Mouse (Mus musculus): ENCODE data around the gene Fam57a.

Gene Fam57a

DNA sequence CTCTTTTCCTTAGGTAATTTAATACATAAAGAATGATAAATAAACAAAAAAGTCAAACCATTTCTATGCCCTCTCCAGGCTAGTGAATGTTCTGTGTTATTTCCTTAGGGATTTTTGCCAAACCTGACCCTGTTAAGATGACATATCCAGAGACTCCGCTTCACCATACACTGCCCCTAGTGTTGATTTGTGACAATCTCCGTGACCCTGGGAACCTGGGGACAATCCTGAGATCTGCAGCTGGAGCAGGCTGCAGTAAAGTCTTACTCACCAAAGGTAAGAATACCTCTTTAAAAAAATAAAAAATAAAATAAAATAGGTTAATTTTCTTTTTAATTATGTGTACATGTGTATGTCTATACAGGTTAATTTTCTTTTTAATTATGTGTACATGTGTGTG is 67.8 kb downstream of the Fam57a start:
- no peak for DNase-seq

DNA sequence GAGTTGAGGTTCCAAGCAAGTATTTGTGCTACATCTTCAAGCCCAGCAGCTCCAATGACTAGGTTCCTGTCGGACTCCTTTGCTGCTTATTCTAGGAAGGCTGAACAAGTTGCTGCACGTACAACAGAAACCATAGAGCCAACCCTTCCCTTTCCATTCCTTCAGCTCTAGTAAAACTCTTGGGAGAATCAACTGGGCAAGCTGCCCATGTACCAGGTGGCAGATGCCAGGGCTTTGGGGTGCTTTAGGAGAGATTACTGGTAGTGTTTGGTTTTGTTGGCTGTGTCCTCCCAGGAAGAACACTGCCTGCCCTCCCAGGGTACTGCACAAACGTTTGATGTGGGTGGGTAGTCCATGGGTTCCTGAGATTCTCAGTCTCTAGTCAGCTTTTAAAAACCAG is 72.6 kb downstream of the Fam57a start:
- no peak for DNase-seq

DNA sequence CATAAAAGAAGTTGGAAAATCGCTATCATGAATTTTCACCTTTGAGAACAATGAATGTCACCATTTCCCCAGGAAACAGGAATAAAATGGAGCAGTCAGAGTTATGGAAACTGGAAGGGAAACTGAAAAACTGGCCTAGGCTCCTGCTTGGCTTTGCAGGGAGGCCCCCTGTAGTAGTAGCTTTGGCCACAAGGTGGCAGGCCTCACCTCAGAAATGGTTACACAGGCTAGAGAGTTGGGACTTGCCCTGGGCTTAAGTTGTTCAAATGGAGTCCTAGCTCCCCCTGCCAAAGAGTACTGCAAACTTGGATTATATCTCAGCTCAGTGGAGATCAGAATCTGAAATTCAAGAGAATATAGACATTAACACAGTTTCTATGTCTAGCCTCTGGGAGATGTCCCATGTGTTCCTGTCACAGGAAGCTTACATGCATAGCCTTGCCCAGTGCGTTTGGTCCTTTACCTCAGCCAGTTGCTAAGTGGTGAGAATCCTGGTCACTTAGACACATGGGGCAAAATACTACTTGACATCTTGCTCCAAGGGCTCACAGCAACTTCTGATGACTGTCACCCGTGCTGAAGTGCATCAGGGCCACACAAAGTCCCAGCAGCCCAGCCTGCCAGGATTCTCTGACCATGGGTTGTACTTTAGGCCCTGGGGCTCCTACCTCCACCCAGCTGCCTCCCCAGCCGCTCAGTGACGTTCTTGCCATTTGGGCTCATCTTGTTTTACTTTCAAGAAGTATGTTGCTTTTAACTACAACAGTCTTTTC is 73.9 kb downstream of the Fam57a start:
- DNase-seq: peak; percentile 76

DNA sequence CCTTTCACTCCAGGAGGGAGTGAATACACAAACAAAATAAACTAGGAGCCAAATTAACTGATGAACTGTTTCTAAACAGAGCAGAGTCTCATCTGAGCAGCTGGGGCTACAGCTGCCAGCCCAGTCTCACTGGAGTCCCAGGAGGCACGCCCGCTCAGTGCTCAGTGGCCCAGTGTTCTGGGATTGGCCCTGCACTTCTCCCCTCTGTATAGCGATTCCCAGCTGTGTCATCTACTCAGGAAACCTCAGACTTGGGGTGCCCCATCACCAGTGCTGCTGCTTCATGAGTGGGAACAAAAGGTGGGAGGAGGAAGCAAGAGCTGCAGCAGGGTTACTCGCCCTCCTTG is 74.4 kb downstream of the Fam57a start:
- DNase-seq: no peak

DNA sequence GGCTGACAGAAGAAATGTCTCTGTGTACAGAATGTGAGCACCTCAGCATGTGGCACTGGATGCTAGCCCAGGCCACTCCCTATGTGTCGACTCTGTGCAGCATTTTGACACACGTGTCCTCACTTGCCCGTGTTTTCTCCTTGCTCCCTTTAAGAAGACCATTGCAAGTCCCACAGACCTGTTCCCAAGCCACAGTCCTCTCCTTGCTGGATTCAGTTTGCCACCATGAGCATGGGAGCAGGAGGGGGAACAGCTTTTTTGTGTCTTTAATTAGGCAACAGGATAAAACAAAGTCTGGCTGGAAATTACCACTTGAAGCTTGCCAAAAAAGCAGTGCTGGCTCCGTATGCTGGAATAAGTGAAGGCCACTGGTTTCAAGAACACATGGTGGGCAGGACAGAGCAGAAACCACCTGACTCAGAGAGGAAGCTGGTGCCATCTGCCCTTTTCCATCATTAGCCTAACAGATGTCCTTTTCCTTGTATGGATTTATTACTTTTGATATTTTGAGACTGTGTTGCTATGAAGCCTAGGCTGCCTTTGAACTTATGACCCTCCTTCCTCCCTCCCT is 76.0 kb downstream of the Fam57a start:
- DNase-seq: no peak

DNA sequence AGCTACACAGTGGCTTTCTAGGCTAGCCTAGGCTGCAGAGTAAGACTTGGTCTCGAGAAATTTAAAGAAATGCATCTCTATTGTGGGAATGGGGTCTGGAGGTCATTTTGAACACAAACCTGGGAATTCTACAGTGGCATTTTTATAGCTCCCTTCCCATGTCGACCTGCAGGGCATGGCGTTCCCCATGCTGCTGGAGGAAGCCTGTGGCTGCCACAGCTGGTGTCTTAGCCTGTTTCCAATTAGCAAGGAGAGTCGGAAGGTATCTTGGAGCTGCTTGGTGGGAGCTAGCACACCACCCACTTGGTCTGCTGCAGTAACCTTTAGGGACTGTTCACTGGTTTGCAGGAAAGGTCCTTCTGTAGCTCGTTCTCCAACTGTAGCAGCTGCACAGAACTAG is 76.7 kb downstream of the Fam57a start:
- DNase-seq: no peak

DNA sequence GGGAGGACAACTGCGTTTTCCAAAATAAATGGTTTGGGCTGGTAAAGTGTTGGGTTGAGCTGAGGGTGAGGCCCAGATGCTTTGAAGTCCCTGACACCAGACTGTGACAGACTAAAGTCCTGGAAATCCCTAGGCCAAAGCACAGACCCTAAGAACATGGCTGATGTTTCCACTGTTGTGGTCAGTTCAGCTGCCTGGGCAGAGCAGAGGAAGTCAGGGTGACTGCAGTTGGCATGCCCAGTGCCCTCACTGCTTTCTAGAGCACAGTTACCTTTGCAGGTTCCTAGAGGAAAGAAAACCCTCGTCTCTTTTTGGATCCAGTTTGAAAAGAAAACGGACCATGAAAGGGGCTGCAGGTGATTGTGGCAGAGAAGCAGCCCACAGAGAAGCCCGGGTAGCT is 77.9 kb downstream of the Fam57a start:
- no peak for DNase-seq

DNA sequence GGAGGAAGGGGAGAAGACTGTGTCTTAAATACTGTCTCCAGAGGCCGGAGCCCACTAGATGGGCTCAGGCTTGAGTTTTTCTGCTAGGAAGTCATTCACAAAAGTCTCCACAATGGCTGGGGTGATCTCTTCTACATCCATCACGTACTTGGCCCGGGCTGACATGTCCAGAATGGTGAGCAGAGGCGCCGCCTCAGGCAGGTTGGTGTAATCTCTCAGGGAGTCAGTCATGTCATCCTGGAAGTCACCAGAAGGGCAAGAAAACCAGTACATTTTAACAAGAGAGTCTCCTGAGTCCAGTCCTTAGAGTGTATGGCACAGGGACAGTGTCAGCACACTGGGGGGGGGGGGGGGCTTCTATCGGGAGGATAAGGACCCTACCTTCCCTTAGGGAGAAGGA is 79.0 kb downstream of the Fam57a start:
- DNase-seq: no peak

DNA sequence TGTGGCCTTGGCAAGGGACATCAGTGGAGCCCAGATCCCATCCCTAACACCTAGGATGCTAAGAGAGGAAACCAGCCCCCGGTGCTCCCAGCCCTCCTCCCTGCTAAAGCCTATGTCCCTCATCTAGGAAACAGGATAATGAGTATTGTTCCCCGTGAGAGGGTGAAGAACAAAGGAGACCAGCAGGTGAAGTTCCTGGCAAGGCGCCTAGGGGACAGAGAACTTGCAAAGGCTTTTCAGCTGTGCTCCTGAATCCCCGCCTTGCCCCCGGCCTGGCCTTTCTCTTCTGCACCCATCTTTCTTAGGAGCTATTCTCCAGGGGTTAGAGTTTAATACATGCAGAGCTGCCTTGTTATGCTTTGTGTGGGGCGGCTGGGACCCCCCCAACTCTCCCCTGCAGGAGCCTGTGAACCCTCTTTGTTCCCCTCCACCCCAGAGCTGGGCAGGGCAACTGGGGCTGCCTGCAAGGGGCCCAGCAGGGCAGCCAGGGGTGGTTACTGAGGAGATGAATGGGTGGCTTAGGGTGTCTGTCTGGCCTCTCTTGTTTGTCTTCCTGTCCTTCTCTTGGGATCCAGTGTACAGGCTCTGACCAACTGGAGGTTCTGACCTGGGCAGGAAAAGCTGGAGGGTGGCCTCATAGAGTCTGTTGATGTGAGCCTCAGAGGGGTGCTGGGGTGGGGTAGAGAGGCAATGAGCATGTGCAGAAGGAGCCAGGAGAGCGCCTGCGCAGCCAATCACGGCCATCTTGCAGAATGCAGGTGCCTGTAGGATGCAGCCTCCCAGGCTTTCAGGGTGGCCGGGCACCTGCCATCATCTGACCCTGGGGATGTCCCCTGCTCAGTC is 81.0 kb downstream of the Fam57a start:
- no peak for DNase-seq

DNA sequence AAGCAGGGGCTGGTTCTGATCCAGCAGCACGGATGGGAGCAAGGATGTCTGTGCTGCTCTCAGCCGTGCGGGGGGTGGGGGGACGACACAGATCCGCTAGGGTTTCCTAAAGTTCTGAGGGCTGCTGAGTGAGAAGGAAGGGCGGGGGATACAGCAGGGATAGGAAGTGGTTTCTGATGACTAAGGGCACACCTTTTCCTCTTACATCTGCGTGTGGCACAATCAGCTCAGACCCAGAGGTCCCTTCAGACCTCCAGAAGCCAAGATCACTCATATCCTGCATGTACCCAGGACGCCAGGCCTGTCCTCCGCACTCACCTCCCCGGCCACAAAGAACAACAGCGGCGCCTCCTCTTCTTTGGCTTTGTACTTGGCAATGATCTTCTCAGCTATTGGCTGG is 81.8 kb downstream of the Fam57a start:
- DNase-seq: no peak

DNA sequence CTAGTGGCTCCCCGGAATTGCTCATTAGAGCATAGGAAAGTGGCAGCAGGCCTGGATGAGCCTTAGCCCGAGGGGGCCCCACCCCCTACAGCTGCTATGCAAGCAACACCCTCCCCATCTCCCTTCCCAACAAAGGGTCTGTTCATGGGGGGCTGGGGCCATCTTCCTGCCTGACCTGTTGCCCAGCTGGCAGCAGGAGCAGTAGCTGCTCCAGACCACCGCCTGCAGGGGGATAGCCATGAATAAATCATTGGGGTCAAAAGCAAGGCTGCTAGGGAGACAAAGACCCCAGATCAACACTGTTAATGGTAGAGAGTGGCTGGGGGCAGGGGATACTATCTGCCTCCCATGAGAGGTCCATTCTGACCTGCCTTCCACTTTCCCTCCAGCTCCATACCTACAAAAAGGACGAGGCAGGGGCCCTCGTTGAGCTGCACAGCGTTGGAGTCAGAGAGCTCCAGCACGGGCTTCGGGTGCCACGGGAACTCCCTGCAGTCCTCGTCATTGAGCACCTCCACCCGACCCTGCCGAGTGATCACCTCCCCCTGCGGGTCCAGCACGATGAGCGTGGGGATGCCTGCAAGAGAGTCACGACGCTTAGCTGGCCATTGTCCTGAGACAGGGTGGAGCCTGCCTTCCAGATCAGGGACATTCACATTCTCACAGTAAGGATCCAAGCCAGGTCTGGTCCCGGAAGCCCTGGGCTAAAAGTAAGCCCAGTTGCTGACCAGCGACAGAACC is 83.3 kb downstream of the Fam57a start:
- no peak for DNase-seq
